In the genomic region with DNA sequence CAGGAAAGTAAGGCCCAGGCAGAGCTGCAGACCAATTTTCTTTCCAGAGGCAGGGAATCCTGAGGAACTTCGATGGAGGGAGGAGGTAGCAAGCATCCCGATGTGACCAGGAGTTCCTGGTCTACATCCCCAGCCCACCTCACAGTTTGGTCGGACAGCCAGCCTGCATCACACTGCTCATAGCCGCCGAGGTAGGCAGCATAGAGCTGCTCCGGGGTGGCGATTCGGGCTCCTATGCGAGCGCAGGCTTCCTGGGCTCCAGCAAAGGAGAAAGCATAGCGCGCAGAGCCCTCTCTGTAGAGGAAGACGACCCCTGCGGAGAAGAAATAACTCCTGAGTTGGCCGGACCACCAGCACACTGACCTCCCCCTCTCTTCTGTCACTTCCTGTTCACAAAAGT, we compare ENCODE assay signal across 14 mouse cellular contexts. TPM values are rescaled to one million over a fixed set of nuclear protein-coding genes. Genes with fewer than 3 reads are reported as not detected.
DNase-seq lines count a peak whose midpoint lies in the region; ATAC-seq and TF ChIP-seq lines count a peak whose summit lies in the region.
"Had no signal": no experiment of that assay in that cellular context is flagged by ENCODE, and none has a peak within 500 bp of the region (broad histone marks: within the 10 kb centered on the region; RNA-seq: fewer than 3 reads in every experiment).

No protein-coding gene starts in this region.

- H3K9me3 ChIP-seq in forebrain, embryonic 16.5 days (ENCODE audit: control insufficient read depth, low read length), result no peaks in the 10 kb centered on the region
- no peaks in the 10 kb centered on the region for H3K9me3 ChIP-seq in midbrain, embryonic 12.5 days
- H3K9me3 ChIP-seq in lung, postnatal 0 days (ENCODE audit: low read length), result no peaks in the 10 kb centered on the region
- H3K9me3 ChIP-seq: G1E had no signal

- H3K36me3 ChIP-seq in forebrain, embryonic 16.5 days (ENCODE audit: control insufficient read depth, insufficient read depth), result no peaks in the 10 kb centered on the region
- no peaks in the 10 kb centered on the region for H3K36me3 ChIP-seq in midbrain, embryonic 12.5 days
- H3K36me3 ChIP-seq in lung, postnatal 0 days (ENCODE audit: insufficient read depth, low read length), result no peaks in the 10 kb centered on the region
- H3K36me3 ChIP-seq: G1E had no signal

- no peak for TF ChIP-seq CTCF in left cerebral cortex, adult 2 months (IDR thresholded peaks at IDR 0.05)
- TF ChIP-seq CTCF in lung, postnatal 0 days (IDR thresholded peaks at IDR 0.05), result no peak

- H3K27me3 ChIP-seq in forebrain, embryonic 16.5 days (replicated peaks; ENCODE audit: control insufficient read depth, insufficient read depth, low read length), result peaks cover 65% of the 10 kb centered on the region
- peaks cover 100% of the 10 kb centered on the region for H3K27me3 ChIP-seq in midbrain, embryonic 12.5 days
- peaks cover 62% of the 10 kb centered on the region for H3K27me3 ChIP-seq in lung, postnatal 0 days (replicated peaks; ENCODE audit: insufficient read depth, low read length)

- no peak for TF ChIP-seq EP300 in lung, postnatal 0 days (IDR thresholded peaks at IDR 0.05)

- H3K27ac ChIP-seq in left cerebral cortex, adult 2 months, result no peak overlapping the region
- H3K27ac ChIP-seq in forebrain, embryonic 16.5 days (ENCODE audit: low read length), result no peak overlapping the region
- no peak overlapping the region for H3K27ac ChIP-seq in midbrain, embryonic 12.5 days (replicated peaks)
- no peak overlapping the region for H3K27ac ChIP-seq in lung, postnatal 0 days (ENCODE audit: low read length)

- peaks cover 34% of the 10 kb centered on the region for H3K4me1 ChIP-seq in forebrain, embryonic 16.5 days (replicated peaks; ENCODE audit: control insufficient read depth, insufficient read depth, low read length)
- H3K4me1 ChIP-seq in midbrain, embryonic 12.5 days, result peaks cover 35% of the 10 kb centered on the region
- H3K4me1 ChIP-seq in lung, postnatal 0 days (ENCODE audit: insufficient read depth, low read depth, low read length), result peaks cover 9% of the 10 kb centered on the region

- 2% methylated on average over 15 of the region's 15 CpGs for WGBS in forebrain, embryonic 16.5 days
- WGBS in midbrain, embryonic 12.5 days, result under 1% methylated on average over 15 of the region's 15 CpGs
- WGBS in lung, postnatal 0 days, result 5% methylated on average over 14 of the region's 15 CpGs

- intact Hi-C loops in left cerebral cortex, adult 2 months (cut with DNase I), result no loop called here

- H3K4me2 ChIP-seq in forebrain, embryonic 16.5 days (ENCODE audit: low read length), result peak overlapping the region; percentile 80
- H3K4me2 ChIP-seq in midbrain, embryonic 12.5 days (replicated peaks), result peak overlapping the region; percentile 59
- no peak overlapping the region for H3K4me2 ChIP-seq in lung, postnatal 0 days (replicated peaks; ENCODE audit: low read depth, low read length)

- H3K4me3 ChIP-seq in left cerebral cortex, adult 2 months, result peak overlapping the region; percentile 38; the same call in 1 of the 2 replicates
- H3K4me3 ChIP-seq in forebrain, embryonic 16.5 days (replicated peaks; ENCODE audit: low read length), result peak overlapping the region; percentile 46
- peak overlapping the region; percentile 43; the same call in 1 of the 2 replicates for H3K4me3 ChIP-seq in midbrain, embryonic 12.5 days
- no peak overlapping the region for H3K4me3 ChIP-seq in lung, postnatal 0 days (ENCODE audit: low read depth, low read length)

- no peak overlapping the region for H3K9ac ChIP-seq in forebrain, embryonic 16.5 days (replicated peaks; ENCODE audit: low read depth, low read length)
- 0 out of 2 replicates have a peak overlapping the region, but pooled peaks have one; percentile 39 for H3K9ac ChIP-seq in midbrain, embryonic 12.5 days (replicated peaks)
- H3K9ac ChIP-seq in lung, postnatal 0 days (replicated peaks; ENCODE audit: low read depth), result no peak overlapping the region

- DNase-seq in left cerebral cortex, adult 2 months (ENCODE audit: extremely low spot score in 1 of 2, low spot score in 2 of 2), result no peak
- DNase-seq in left cerebral cortex, adult 8-10 months (ENCODE audit: low spot score in 2 of 2), result no peak
- DNase-seq in adrenal gland, adult (ENCODE audit: inconsistent age in 2 of 2, low spot score in 1 of 2), result no peak
- no peak for DNase-seq in lung, postnatal 0 days (ENCODE audit: low spot score)
- DNase-seq in cerebellum, postnatal 4 days (ENCODE audit: low spot score in 2 of 2), result no peak
- DNase-seq: adrenal gland, postnatal 25 days; cerebellum, adult 2 months; layer of hippocampus, adult 9-11 months; thymus, adult 2 months had no signal

- ATAC-seq in forebrain, embryonic 16.5 days, result no peak
- ATAC-seq in midbrain, embryonic 12.5 days (ENCODE audit: low FRiP score, low read depth), result no peak
- ATAC-seq in lung, postnatal 0 days, result no peak

RNA-seq across cellular contexts. Expression of a gene that starts 3.6 kb away (rescaled TPM):
- 100 to 1,000 TPM; 241 to 256 TPM for total RNA-seq in left cerebral cortex, adult 2 months (2021)
- 100 to 1,000 TPM; 230 to 238 (median 233) TPM for total RNA-seq in left cerebral cortex, adult 8-10 months (2022)
- polyA plus RNA-seq in forebrain, embryonic 16.5 days (2015; fragmentation: Nextera tagmentation; extraction: Ambion mirVana), result 34.8 and 43.6 TPM in 2 replicates
- 0.63 and 1.1 TPM in 2 replicates for polyA plus RNA-seq in midbrain, embryonic 12.5 days (2016; fragmentation: Nextera tagmentation; extraction: Ambion mirVana)
- polyA plus RNA-seq in lung, postnatal 0 days (2015; fragmentation: Nextera tagmentation; extraction: Ambion mirVana), result 0.33 and 0.56 TPM in 2 replicates
- total RNA-seq: G1E had no signal
- polyA plus RNA-seq: G1E; liver, embryonic 11.5 days had no signal

RNA-seq across cellular contexts. Expression of a gene that starts 25.5 kb away (rescaled TPM):
- total RNA-seq in left cerebral cortex, adult 2 months (2021), result 1 to 10 TPM; 5.7 to 6.2 TPM
- total RNA-seq in left cerebral cortex, adult 8-10 months (2022), result 1 to 10 TPM; 4.0 to 5.5 (median 5.2) TPM
- polyA plus RNA-seq in forebrain, embryonic 16.5 days (2015; fragmentation: Nextera tagmentation; extraction: Ambion mirVana), result 35.7 and 41.6 TPM in 2 replicates
- polyA plus RNA-seq in midbrain, embryonic 12.5 days (2016; fragmentation: Nextera tagmentation; extraction: Ambion mirVana), result 183 and 196 TPM in 2 replicates
- polyA plus RNA-seq in lung, postnatal 0 days (2015; fragmentation: Nextera tagmentation; extraction: Ambion mirVana), result 22.2 and 30.7 TPM in 2 replicates

RNA-seq across cellular contexts. Expression of a gene that starts 31.0 kb away (rescaled TPM):
- total RNA-seq in left cerebral cortex, adult 2 months (2021), result 10 to 100 TPM; 11.3 to 13.5 TPM
- total RNA-seq in left cerebral cortex, adult 8-10 months (2022), result 10 to 100 TPM; 23.0 to 35.7 (median 32.1) TPM
- 0.25 and 0.35 TPM in 2 replicates for polyA plus RNA-seq in forebrain, embryonic 16.5 days (2015; fragmentation: Nextera tagmentation; extraction: Ambion mirVana)
- 0.13 and 0.43 TPM in 2 replicates for polyA plus RNA-seq in midbrain, embryonic 12.5 days (2016; fragmentation: Nextera tagmentation; extraction: Ambion mirVana)
- polyA plus RNA-seq in lung, postnatal 0 days (2015; fragmentation: Nextera tagmentation; extraction: Ambion mirVana), result not detected in 2 replicates
- total RNA-seq: adrenal gland, postnatal 25 days; G1E; heart, postnatal 25 days had no signal
- polyA plus RNA-seq: G1E; liver, embryonic 11.5 days had no signal

RNA-seq across cellular contexts. Expression of a gene that starts 46.5 kb away (rescaled TPM):
- 10 to 100 TPM; 17.5 to 19.1 TPM for total RNA-seq in left cerebral cortex, adult 2 months (2021)
- 10 to 100 TPM; 16.7 to 19.5 (median 18.1) TPM for total RNA-seq in left cerebral cortex, adult 8-10 months (2022)
- polyA plus RNA-seq in forebrain, embryonic 16.5 days (2015; fragmentation: Nextera tagmentation; extraction: Ambion mirVana), result 32.5 and 36.3 TPM in 2 replicates
- 26.5 and 27.1 TPM in 2 replicates for polyA plus RNA-seq in midbrain, embryonic 12.5 days (2016; fragmentation: Nextera tagmentation; extraction: Ambion mirVana)
- polyA plus RNA-seq in lung, postnatal 0 days (2015; fragmentation: Nextera tagmentation; extraction: Ambion mirVana), result 8.0 and 10.8 TPM in 2 replicates

RNA-seq across cellular contexts. Expression of a gene that starts 47.9 kb away (rescaled TPM):
- 1 to 10 TPM; 4.5 to 8.2 TPM for total RNA-seq in left cerebral cortex, adult 2 months (2021)
- 1 to 10 TPM; 4.9 to 6.5 (median 5.9) TPM for total RNA-seq in left cerebral cortex, adult 8-10 months (2022)
- polyA plus RNA-seq in forebrain, embryonic 16.5 days (2015; fragmentation: Nextera tagmentation; extraction: Ambion mirVana), result 18.9 and 19.4 TPM in 2 replicates
- 291 and 335 TPM in 2 replicates for polyA plus RNA-seq in midbrain, embryonic 12.5 days (2016; fragmentation: Nextera tagmentation; extraction: Ambion mirVana)
- polyA plus RNA-seq in lung, postnatal 0 days (2015; fragmentation: Nextera tagmentation; extraction: Ambion mirVana), result 0.21 and 0.38 TPM in 2 replicates
- total RNA-seq: adrenal gland, postnatal 25 days; heart, postnatal 25 days had no signal
- polyA plus RNA-seq: G1E had no signal

Comparison
In these comparisons a context has a peak if more than half of its experiments do, and no peak if none do; other contexts are left out.
1. RNA of a gene that starts 3.6 kb away (polyA plus RNA-seq): 34.8 to 43.6 TPM in forebrain, embryonic 16.5 days; 0.63 to 1.1 TPM in midbrain, embryonic 12.5 days and 0.33 to 0.56 TPM in lung, postnatal 0 days; every median in the first group is over 10 times any median in the second.